Mouse (Mus musculus): ENCODE data around the gene Sfxn5. TPM values are rescaled to one million over a fixed set of nuclear protein-coding genes. Genes with fewer than 3 reads are reported as not detected.

Gene Sfxn5
- polyA plus RNA-seq, 1 experiment = 2.0 TPM

DNA sequence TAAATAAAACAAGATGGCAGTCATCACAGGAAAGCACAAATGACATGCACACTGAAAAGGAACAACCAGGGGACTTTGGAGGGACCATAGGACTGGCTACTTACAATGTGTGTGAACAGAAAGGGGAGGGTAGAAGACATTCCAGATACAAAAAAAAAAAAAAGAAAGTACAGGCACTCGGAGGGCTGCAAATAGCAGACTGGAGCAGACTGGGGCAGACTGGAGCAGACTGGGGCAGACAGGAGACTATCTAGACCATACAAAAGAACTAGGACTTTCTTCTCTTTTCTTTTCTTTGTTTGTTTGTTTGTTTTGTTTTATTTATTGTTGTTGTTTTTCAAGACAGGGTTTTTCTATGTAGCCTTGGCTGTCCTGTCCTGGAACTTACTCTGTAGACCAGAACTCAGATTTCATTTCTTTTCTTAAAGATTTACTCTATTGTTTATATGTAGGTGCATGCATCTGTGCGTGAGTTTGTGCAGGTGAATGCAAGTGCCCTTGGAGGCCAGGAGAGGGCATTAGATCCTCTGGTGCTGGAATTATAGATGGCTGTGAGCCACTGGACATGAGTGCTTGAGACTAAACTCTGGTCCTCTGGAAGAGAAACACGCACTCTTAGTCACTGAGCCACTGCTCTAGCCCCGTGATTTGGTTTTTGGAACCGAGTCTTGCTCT is 30.1 kb upstream of the Sfxn5 start:
- TF ChIP-seq MYOD1 (IDR thresholded peaks at IDR 0.05; ENCODE audit: control insufficient read depth in 1 of 3, insufficient read length in 2 of 3, low read depth in 2 of 3) (no peak), SRF (IDR thresholded peaks at IDR 0.05; ENCODE audit: control insufficient read depth, insufficient read length, low read depth) (no peak)
- Histone ChIP-seq H3ac (ENCODE audit: control insufficient read depth, insufficient read length) (no peak overlapping the region), H3K4me2 (ENCODE audit: low read depth) (no peak overlapping the region), H3K79me2 (ENCODE audit: control insufficient read depth, insufficient read depth) (peaks cover 6% of the 10 kb centered on the region), H3K36me3 (ENCODE audit: control insufficient read depth, insufficient read depth) (no peaks in the 10 kb centered on the region), H3K4me3 (no peak overlapping the region), H3K27me3 (ENCODE audit: control insufficient read depth, insufficient read depth, insufficient read length) (no peaks in the 10 kb centered on the region)

DNA sequence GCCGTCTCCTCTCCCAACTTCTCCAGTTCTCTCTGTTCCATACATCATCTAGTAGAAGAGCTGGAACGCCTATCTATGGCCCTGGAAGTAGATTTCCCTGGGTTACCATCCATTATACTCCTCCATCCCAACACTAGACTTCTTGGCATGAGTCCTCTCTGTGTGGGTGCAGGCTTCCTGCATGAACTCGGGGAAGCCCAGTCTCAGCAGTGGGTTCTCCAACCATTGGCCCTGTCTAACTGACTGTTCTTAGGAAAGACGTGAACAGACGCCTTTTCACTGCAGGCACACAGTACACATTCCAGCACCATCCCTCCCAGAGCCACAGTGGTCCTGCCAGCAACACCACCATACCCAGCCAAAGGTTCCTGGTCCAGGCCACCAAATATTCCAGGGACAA is 29.4 kb upstream of the Sfxn5 start:
- Histone ChIP-seq H3K36me3 (ENCODE audit: control insufficient read depth, insufficient read depth) (no peaks in the 10 kb centered on the region), H3K79me2 (ENCODE audit: control insufficient read depth, insufficient read depth) (peaks cover 6% of the 10 kb centered on the region), H3ac (ENCODE audit: control insufficient read depth, insufficient read length) (no peak overlapping the region), H3K4me3 (no peak overlapping the region), H3K4me2 (ENCODE audit: low read depth) (no peak overlapping the region), H3K27me3 (ENCODE audit: control insufficient read depth, insufficient read depth, insufficient read length) (no peaks in the 10 kb centered on the region)
- TF ChIP-seq USF1 (IDR thresholded peaks at IDR 0.05; ENCODE audit: low read depth) (no peak), MAX (IDR thresholded peaks at IDR 0.05; ENCODE audit: low read depth) (no peak), E2F4 (IDR thresholded peaks at IDR 0.05; ENCODE audit: insufficient read depth) (no peak), SRF (IDR thresholded peaks at IDR 0.05; ENCODE audit: control insufficient read depth, insufficient read length, low read depth) (no peak), TCF12 (IDR thresholded peaks at IDR 0.05; ENCODE audit: insufficient read depth, poor library complexity, severe bottlenecking) (no peak), TCF3 (IDR thresholded peaks at IDR 0.05; ENCODE audit: insufficient read length, low read depth) (no peak), CEBPB (IDR thresholded peaks at IDR 0.05; ENCODE audit: insufficient read depth, poor library complexity, severe bottlenecking) (no peak), REST (IDR thresholded peaks at IDR 0.05; ENCODE audit: insufficient read depth, insufficient read length) (no peak), MYOG (IDR thresholded peaks at IDR 0.05; ENCODE audit: control insufficient read depth in 1 of 3, insufficient read depth in 1 of 3, insufficient read length in 2 of 3, low read depth in 2 of 3) (no peak), MYOD1 (IDR thresholded peaks at IDR 0.05; ENCODE audit: control insufficient read depth in 1 of 3, insufficient read length in 2 of 3, low read depth in 2 of 3) (no peak), POLR2A (IDR thresholded peaks at IDR 0.05; ENCODE audit: insufficient read length, low read depth) (no peak), POLR2AphosphoS2 (IDR thresholded peaks at IDR 0.05; ENCODE audit: insufficient read length, low read depth) (no peak)

DNA sequence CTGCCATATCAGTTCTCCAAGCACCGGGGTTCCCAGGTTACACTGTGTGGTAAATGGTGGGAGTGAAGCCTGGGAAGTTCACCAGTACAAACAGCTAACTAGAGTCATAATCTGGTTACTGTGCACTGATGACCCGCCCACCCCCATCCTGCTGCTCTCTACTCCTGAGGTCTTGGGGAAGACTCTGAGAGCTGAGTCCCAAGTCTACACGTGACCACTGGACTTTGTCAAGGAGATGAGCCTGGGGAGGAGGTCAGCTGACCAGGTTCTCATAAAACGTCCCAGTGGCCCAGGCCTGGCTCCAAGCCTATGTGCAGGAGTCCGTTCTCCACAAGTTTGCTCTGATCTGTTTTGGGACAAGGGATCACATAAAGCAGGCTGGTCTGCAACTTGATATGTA is 27.1 kb upstream of the Sfxn5 start:
- no peak overlapping the region for H3K4me3 ChIP-seq
- no peak overlapping the region for H3K4me2 ChIP-seq (ENCODE audit: low read depth)
- no peak overlapping the region for H3ac ChIP-seq (ENCODE audit: control insufficient read depth, insufficient read length)
- H3K79me2 ChIP-seq (ENCODE audit: control insufficient read depth, insufficient read depth) = no peaks in the 10 kb centered on the region
- no peak for TF ChIP-seq MYOD1 (IDR thresholded peaks at IDR 0.05; ENCODE audit: control insufficient read depth in 1 of 3, insufficient read length in 2 of 3, low read depth in 2 of 3)
- no peak for TF ChIP-seq POLR2AphosphoS2 (IDR thresholded peaks at IDR 0.05; ENCODE audit: insufficient read length, low read depth)
- no peak for TF ChIP-seq E2F4 (IDR thresholded peaks at IDR 0.05; ENCODE audit: insufficient read depth)
- no peak for TF ChIP-seq CEBPB (IDR thresholded peaks at IDR 0.05; ENCODE audit: insufficient read depth, poor library complexity, severe bottlenecking)
- TF ChIP-seq USF1 (IDR thresholded peaks at IDR 0.05; ENCODE audit: low read depth) = no peak
- no peak for TF ChIP-seq MAX (IDR thresholded peaks at IDR 0.05; ENCODE audit: low read depth)
- no peak for TF ChIP-seq MYOG (IDR thresholded peaks at IDR 0.05; ENCODE audit: control insufficient read depth in 1 of 3, insufficient read depth in 1 of 3, insufficient read length in 2 of 3, low read depth in 2 of 3)
- TF ChIP-seq TCF12 (IDR thresholded peaks at IDR 0.05; ENCODE audit: insufficient read depth, poor library complexity, severe bottlenecking) = no peak
- no peak for TF ChIP-seq SRF (IDR thresholded peaks at IDR 0.05; ENCODE audit: control insufficient read depth, insufficient read length, low read depth)
- no peak for TF ChIP-seq TCF3 (IDR thresholded peaks at IDR 0.05; ENCODE audit: insufficient read length, low read depth)
- H3K27me3 ChIP-seq (ENCODE audit: control insufficient read depth, insufficient read depth, insufficient read length) = no peaks in the 10 kb centered on the region
- H3K36me3 ChIP-seq (ENCODE audit: control insufficient read depth, insufficient read depth) = no peaks in the 10 kb centered on the region

DNA sequence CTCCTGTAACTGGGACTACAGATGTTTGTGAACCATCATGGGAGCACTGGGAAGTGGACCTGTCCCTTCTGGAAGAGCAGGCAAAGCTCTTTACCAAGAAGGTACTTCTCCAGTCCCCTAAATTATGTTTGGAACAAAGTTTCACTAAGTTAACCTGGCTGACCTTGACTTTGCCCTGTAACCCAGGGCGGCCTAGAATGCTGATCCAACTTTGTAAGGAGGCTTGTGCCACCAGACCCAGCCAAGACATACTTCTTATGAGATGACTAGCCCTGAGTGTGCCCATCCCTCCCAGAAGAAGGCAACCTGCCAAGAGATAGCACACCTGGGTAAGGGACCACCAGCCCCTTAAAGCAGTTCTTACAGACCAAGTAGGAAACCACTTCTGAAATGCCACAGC is 25.7 kb upstream of the Sfxn5 start:
- no peaks in the 10 kb centered on the region for H3K27me3 ChIP-seq (ENCODE audit: control insufficient read depth, insufficient read depth, insufficient read length)
- H3K4me2 ChIP-seq (ENCODE audit: low read depth) = no peak overlapping the region
- no peaks in the 10 kb centered on the region for H3K79me2 ChIP-seq (ENCODE audit: control insufficient read depth, insufficient read depth)
- no peaks in the 10 kb centered on the region for H3K36me3 ChIP-seq (ENCODE audit: control insufficient read depth, insufficient read depth)
- no peak overlapping the region for H3K4me3 ChIP-seq
- TF ChIP-seq REST (IDR thresholded peaks at IDR 0.05; ENCODE audit: insufficient read depth, insufficient read length) = no peak
- no peak overlapping the region for H3ac ChIP-seq (ENCODE audit: control insufficient read depth, insufficient read length)

DNA sequence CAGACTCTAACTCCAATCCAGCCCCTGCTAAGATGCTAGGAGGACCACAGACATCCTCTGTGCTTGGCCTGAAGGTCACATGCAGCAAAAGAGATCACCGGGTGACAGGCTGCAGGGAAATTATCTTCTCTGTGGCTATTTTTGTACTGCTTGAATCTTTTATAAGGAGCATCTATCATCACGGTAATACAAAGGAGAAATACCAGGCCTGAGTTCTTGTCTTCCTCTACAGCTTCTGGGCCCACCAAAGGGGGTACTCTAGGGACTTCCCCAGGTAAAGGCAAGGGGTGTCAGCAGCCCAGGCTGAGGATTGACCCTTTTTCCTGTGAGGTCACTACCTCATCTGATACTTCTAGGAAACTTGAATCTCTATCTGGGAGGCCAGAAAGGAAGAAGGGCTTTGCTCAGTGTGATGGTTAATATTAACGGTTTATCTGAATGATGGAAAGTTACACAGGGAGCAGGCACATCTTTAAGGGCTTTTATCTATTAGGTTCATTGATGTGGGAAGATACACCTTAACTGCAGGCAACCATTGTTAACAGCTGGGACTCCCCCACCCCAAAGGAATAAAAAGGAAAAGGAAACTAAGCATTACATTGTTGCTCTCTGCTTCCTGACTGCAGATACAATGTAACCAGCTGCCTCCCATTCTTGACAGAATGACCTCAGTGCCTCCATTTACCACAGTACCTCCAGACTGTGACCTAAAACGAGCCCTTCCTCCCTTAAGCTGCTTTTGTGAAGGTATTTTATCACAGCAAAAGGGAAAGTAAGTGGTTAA is 23.7 kb upstream of the Sfxn5 start:
- no peak for TF ChIP-seq E2F4 (IDR thresholded peaks at IDR 0.05; ENCODE audit: insufficient read depth)
- peak; percentile 8 for TF ChIP-seq USF1 (IDR thresholded peaks at IDR 0.05; ENCODE audit: low read depth)
- no peak overlapping the region for H3K4me2 ChIP-seq (ENCODE audit: low read depth)

More for the DNA sequence above, 23.7 kb upstream of the Sfxn5 start:
- Histone ChIP-seq H3ac (ENCODE audit: control insufficient read depth, insufficient read length) (no peak overlapping the region), H3K79me2 (ENCODE audit: control insufficient read depth, insufficient read depth) (no peaks in the 10 kb centered on the region), H3K4me3 (no peak overlapping the region), H3K36me3 (ENCODE audit: control insufficient read depth, insufficient read depth) (no peaks in the 10 kb centered on the region), H3K27me3 (ENCODE audit: control insufficient read depth, insufficient read depth, insufficient read length) (no peaks in the 10 kb centered on the region)
